Mouse (Mus musculus) left cerebral cortex, postnatal 4 days (tissue): ENCODE measurements around the gene Micall1. TPM values are rescaled to one million over a fixed set of nuclear protein-coding genes. Genes with fewer than 3 reads are reported as not detected.

ENCODE experiments used
- DNase-seq: peaks from one replicate; pipeline ENCODE4 v3.0.0-alpha.2; 2022
- intact Hi-C: fragments of 180-260 bp; cut with DNase I; formaldehyde crosslinking; loops from one replicate; pipeline ENCODE4 v1.15.1; 2025
- total RNA-seq, 2 experiments: library from RNA; stranded (reverse); gene quantifications; 2 replicates each; pipeline ENCODE4 v1.2.3; 2021

The Micall1 gene
- total RNA-seq, 2 experiments from 2014 or later = 61.5 to 66.6 TPM

DNA sequence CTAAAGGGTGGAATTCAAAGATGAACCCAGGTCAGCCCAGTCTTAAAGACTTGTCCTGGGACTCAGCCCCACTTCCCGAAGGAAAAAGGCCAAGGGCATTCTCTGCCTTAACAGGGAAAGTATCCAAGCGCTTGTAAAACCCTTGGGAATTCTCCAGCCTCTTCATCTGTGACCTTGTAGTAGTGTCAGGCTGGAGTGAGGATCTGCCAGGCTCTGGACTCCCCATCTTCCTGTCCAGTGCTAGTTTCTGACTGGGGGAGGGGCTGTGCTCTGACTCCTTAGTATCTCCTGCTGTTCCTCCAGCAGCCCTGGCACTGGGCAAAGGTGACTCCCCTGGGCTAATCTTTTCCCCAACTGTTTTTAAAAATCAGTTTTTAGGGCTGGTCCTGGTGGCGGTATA is 12.1 kb upstream of the Micall1 start:
- DNase-seq = no peak
- intact Hi-C loops = no loop called here

DNA sequence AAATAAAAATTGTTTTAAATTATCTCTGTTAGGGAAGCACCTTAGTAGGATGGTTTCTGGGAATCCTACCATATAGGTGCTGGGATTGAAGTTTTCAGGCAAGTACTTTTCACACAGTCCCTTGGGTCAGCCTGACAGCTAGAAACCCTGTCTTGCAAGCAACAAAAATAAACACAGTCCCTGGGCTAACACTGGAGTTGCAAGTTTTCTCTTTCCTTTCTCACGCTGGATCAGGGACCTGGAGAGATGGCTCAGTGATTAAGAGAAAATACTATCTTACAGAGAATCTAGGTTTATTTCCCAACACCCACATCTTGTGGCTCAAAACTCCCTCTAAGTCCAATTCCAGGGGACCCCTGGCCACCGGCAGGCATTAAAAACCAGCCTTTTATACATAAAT is 11.6 kb upstream of the Micall1 start:
- intact Hi-C loops = no loop called here
- no peak for DNase-seq

GRCm38 (mm10) chr15:79097611-79098025 is 11.1 kb upstream of the Micall1 start:
- intact Hi-C loops = no loop called here
- peak; percentile 82 for DNase-seq

DNA sequence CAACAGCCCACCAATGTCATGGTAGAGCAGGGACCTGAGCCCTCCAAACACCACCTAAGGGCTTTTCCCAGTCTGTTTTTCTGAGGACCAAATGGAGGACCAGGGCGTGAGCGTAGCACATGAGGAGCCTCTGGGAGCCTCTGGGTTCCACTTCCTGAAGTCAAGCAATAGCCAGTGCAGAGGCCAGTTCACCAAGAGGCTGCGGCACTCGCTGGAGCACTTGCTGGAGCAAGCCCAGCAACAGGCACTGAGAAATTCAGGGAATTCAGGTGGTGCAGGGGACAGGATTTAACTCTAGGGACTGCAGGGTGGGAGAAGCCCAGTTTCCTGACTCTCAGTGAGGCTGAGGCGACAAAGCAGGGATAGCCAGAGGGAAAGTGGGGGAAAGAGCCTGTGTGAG is 10.5 kb upstream of the Micall1 start:
- DNase-seq = no peak
- intact Hi-C loops = no loop called here

- intact Hi-C loops = no loop called here
- DNase-seq = no peak
These were observed 9.8 kb upstream of the Micall1 start for GRCm38 (mm10) chr15:79098868-79099267.

GRCm38 (mm10) chr15:79099456-79099855 is 9.2 kb upstream of the Micall1 start:
- intact Hi-C loops = no loop called here
- no peak for DNase-seq

DNA sequence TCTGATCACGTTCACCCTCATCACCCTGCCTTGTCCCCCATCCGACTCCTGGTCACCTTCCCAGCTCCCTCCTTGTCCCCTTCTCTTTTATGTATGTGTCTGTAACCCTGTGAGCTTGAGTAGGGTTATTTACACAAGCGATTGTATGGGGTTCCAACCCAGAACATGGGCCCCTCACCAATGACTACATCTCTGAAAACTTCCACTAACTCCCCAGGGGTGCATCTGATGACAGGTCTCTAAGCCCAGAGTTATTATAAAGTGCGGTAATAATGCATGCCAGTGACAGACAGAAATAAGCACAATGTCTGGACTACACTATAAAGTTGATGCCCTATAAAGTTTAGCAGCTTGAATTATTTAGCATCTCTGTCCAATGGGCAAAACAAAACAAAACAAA is 8.3 kb upstream of the Micall1 start:
- no peak for DNase-seq
- intact Hi-C loops = no loop called here

DNA sequence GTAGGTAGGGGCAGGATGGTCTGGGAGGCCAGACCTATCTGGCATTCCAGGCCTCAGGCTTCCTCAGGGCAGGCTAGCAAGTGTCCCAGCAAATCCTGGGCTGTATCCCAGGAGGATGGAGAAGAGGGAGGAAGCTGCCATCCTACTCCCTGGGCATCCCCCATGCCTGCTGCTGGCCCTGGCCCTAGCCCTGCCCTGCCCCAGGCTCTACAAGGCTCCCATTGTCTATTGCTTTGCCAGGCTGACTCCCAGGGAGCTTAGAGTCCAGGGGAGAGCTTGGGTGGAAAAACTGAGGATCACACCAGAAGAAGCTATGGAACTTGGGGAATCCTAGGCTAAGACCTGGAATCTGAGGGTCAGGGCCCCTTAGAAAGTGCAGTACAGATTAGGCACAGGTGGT is 7.2 kb upstream of the Micall1 start:
- no peak for DNase-seq
- intact Hi-C loops = no loop called here

GRCm38 (mm10) chr15:79103264-79103663 is 5.4 kb upstream of the Micall1 start:
- DNase-seq = no peak
- intact Hi-C loops = no loop called here

GRCm38 (mm10) chr15:79105804-79106203 is 2.9 kb upstream of the Micall1 start:
- no peak for DNase-seq
- intact Hi-C loops = no loop called here

GRCm38 (mm10) chr15:79107966-79108365 is 732 bp upstream of the Micall1 start:
- no peak for DNase-seq

DNA sequence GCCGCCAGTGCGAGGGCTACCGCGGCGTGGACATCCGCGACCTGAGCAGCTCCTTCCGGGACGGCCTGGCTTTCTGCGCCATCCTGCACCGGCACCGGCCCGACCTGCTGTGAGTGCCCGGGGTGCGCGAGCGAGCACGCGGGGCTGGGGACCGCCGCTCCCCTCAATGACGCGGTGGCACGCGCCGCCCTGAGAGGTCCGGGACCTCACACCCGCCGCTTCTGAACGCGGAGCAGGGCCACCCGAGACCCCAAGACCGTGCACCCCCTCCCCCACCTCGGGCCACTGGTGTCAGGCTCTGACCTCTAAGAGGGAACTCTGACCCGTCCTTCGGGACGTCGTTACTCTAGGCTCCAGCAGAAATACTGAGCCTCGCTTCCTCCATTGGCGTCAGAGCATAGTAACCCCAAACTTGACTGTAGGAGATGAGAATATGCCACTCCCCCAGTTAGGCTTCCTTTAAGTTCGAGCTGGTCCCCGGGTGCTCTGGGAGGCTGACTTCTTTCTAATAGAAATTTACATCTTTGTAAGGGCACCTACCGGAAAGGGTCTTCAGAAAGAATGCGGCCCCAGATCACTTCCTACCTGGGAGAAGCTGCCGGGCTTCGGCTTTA is 730 bp downstream of the Micall1 start:
- intact Hi-C loops = no loop called here
- peak; percentile 28 for DNase-seq

More at GRCm38 (mm10) chr15:79107966-79108365, 732 bp upstream of the Micall1 start:
- intact Hi-C loops = no loop called here

DNA sequence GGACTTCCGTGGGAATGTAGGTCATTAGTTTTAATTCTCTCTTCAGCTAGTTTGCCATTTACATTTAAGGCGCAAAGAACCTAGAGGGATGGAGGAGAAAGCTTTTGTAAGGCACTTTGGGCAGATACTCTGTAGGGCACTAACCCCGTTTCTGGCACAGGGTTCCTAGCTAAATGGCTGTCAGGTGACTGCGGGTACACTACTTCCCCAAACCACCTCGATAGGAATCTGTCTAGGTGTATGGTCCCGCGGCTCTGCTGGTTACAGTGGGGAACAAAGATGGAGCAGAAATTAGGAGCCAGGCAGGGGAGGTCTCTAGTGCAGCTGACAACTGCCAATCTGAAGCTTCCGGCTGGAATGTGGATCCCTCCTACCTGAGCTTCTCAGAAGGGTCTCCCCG is 1.3 kb downstream of the Micall1 start:
- no peak for DNase-seq
- intact Hi-C loops = no loop called here

DNA sequence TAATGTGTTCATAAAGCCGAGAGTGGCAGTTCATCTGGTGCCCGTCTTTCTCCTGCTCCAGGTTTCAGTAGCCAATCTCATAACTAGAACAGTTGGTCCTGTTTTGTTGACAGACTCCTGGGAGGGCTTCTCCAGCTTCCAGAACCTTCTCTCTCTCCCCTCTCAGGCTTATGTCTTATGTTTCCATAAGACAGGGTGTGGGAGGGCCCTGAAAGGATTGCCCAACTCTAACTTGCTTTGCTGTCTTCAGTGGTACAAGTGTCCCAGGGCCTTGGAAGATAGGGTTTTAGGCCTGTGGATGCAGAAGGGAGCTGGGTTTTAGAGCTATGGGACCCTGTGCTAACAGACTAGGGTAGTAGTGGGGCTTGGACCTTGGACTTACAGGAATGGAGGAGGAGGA is 1.8 kb downstream of the Micall1 start:
- intact Hi-C loops = no loop called here
- no peak for DNase-seq

GRCm38 (mm10) chr15:79111774-79112173 is 3.1 kb downstream of the Micall1 start:
- DNase-seq = no peak
- intact Hi-C loops = no loop called here

- no peak for DNase-seq
- intact Hi-C loops = no loop called here
These were observed 6.6 kb downstream of the Micall1 start for GRCm38 (mm10) chr15:79115276-79115675.

- intact Hi-C loops = no loop called here
- DNase-seq = no peak
These were observed 10.8 kb downstream of the Micall1 start for GRCm38 (mm10) chr15:79119491-79119890.

- DNase-seq = no peak
- intact Hi-C loops = no loop called here
These were observed 13.4 kb downstream of the Micall1 start for GRCm38 (mm10) chr15:79122119-79122518.

- intact Hi-C loops = no loop called here
- DNase-seq = no peak
These were observed 13.8 kb downstream of the Micall1 start for GRCm38 (mm10) chr15:79122546-79122945.

- intact Hi-C loops = no loop called here
- DNase-seq = no peak
These were observed 15.1 kb downstream of the Micall1 start for GRCm38 (mm10) chr15:79123751-79124150.

- intact Hi-C loops = no loop called here
- DNase-seq = no peak
These were observed 15.7 kb downstream of the Micall1 start for GRCm38 (mm10) chr15:79124331-79124875.

- intact Hi-C loops = no loop called here
- DNase-seq = peak; percentile 44
These were observed 17.7 kb downstream of the Micall1 start for GRCm38 (mm10) chr15:79126217-79126932.
